Mouse (Mus musculus) macrophage (primary cell): ENCODE data around the gene Gucy2g. TPM values are rescaled to one million over a fixed set of nuclear protein-coding genes. Genes with fewer than 3 reads are reported as not detected.

Experiments used
- H3K27ac ChIP-seq: fragments of 350-480 bp; formaldehyde crosslinking; 2 replicates; pipeline ENCODE4 v1.9.0; 2021
- H3K36me3 ChIP-seq: fragments of 350-480 bp; formaldehyde crosslinking; 2 replicates; pipeline ENCODE4 v1.9.0; 2021; ENCODE audit errors: inconsistent target
- H3K4me3 ChIP-seq: fragments of 350-480 bp; formaldehyde crosslinking; 2 replicates; pipeline ENCODE4 v1.9.0; 2021; ENCODE audit errors: inconsistent target
- H3K79me2 ChIP-seq: fragments of 350-480 bp; formaldehyde crosslinking; 2 replicates; pipeline ENCODE4 v1.9.0; 2021; ENCODE audit errors: inconsistent target
- WGBS: methylation state at CpG from one replicate; pipeline ENCODE4 v1.1.7; 2026; ENCODE audit warnings: inconsistent platforms; ENCODE audit not compliant: missing documents; 5-methylcytosine and 5-hydroxymethylcytosine counted together
- polyA plus RNA-seq: library from polyadenylated mRNA; stranded (reverse); fragments of 250-400 nt; gene quantifications from 3 replicates; pipeline ENCODE4 v1.2.4, GENCODE M21; 2018; ENCODE audit warnings: inconsistent platforms

The Gucy2g gene
- polyA plus RNA-seq, 1 experiment from 2014 or later: not detected

DNA sequence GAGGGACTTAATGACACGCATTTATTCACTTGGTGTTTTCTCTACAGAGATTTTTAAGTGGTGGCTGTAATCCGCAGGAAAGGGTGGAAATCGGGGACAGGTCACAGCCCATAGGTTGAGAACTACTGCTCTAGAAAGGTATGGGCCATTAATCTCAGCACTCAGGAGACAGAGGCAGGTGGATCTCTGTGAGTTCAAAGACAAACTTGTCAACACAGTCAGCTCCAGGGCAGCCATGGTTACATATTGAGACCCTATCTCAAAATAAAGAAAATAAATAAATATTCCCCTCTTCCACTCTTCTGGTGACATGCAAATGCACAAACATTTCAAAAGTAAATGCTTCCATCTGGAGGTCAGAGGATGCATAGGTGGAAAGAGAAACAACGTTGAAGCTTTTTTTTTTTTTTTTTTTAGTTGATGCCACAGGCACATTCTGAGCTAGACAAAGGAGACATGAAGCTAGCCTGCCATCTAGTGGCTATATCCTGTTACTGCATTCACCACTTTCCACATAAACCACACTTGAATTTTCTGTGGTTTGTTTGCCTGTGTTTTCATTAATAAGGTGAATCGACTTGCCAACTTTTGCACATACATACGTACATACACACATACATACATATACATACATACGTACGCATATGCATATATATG is 34.4 kb downstream of the Gucy2g start:
- no peak overlapping the region for H3K27ac ChIP-seq
- WGBS: 44% methylated on average over 6 of the region's 8 CpGs

DNA sequence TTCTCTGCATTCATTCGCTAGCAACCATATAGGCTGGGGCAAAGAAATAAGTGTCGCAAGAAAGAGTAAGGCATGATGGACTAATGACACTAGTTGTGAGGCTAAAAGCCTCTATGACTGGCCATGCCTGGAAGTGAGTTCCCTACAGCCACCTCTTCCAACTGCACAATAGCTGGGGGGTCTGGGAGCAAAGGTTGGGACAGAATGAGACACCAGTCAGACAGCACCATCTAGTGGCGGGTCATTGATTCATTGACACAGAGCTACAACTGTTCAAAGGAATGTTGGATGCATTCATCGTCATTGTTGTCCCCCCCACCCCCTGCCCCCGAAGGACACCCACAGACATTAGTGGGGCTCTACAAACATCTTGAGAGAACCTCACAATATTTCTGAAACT is 42.7 kb downstream of the Gucy2g start:
- no peaks in the 10 kb centered on the region for H3K36me3 ChIP-seq
- WGBS: 38% methylated on average over 4 of the region's 5 CpGs
- H3K27ac ChIP-seq: no peak overlapping the region
- no peaks in the 10 kb centered on the region for H3K79me2 ChIP-seq
- H3K4me3 ChIP-seq: no peak overlapping the region

More for the DNA sequence above, 34.4 kb downstream of the Gucy2g start:
- Histone ChIP-seq H3K4me3 (no peak overlapping the region), H3K79me2 (no peaks in the 10 kb centered on the region), H3K36me3 (no peaks in the 10 kb centered on the region)

DNA sequence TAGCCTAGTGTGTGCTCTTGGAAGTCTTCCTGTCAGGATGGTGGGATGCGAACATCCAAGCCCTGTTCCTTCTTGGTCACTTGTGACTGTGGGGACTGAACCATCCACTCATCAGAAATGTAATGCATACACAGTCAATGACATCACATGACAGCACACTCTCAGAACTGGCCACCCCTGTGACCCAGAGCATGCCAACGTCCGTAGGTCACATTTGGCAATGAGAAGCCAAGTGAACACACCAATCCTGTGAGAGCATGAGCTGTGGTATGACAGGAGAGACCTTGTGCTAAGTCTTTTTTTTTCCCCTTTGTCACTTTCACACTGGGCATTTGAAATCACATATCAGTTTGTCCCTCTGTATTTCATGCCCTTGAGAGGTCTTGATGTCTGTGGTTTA is 45.5 kb downstream of the Gucy2g start:
- WGBS: 76% methylated on average over 3 of the region's 3 CpGs
- H3K4me3 ChIP-seq: no peak overlapping the region
- H3K27ac ChIP-seq: no peak overlapping the region
- no peaks in the 10 kb centered on the region for H3K79me2 ChIP-seq
- H3K36me3 ChIP-seq: no peaks in the 10 kb centered on the region

DNA sequence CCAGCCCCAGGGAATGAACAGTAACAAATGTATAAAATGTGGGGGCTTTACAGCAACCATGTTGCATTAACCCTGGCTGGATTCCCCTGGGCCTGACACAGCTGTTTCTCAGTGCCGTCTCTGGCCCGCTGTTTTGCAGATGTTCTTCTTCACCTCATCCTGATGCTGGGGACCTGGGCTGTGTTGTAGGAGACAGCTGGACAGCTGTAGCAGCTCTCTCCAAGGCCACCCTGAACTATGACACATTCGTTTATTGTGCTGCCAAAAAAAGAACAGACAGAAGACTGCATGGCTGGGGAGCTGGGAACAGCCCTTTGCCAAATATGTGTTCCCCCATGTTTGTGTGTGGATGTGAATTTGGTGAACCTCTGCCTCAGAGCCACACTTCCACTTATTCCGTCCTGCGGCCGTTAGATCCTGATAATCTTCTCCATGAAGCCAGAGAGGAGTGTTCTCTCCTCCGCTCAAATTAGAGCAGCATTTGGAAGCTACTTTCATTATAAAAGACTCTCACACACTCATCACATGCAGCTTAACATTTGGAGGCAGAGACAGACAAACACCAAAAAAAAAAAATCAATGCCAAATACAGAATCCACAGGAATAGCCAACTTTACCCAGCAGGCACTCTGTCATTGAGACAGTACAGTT is 46.4 kb downstream of the Gucy2g start:
- Histone ChIP-seq H3K4me3 (no peak overlapping the region), H3K79me2 (no peaks in the 10 kb centered on the region), H3K27ac (no peak overlapping the region), H3K36me3 (no peaks in the 10 kb centered on the region)
- WGBS: 83% methylated on average over 7 of the region's 7 CpGs

DNA sequence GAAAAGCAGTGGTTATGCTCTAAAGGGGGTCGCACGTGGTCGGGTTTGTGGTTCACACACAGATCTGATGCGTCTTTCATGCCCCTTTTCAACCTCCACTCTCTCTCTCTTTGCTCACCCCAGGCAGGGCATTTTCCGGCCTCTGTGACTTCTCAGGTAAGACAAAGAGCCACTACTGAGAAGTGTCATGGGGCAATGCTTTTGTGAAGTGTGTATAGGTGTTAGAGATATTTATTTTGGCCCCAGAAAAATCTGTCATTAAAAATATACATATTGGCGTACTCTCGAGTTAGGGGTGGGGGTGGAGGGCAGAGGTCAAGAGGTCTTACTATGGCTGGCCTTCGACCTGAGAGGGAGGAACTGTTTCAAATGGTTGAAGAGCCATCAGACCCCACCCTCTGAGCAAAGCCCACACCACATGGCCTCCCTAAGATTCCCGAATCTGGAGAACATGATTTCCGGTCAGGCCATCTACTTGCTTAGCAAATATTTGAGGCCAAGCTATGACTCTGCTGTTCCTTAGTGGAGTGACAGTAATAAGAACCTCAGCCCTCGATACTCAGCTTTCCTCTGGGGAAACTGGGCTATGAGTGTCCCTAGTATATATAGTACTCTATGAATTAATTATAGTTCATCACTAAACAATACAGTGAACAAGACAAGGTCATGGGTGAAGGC is 47.2 kb downstream of the Gucy2g start:
- Histone ChIP-seq H3K36me3 (no peaks in the 10 kb centered on the region), H3K4me3 (no peak overlapping the region), H3K27ac (no peak overlapping the region), H3K79me2 (no peaks in the 10 kb centered on the region)
- WGBS: 89% methylated on average over 11 of the region's 11 CpGs

DNA sequence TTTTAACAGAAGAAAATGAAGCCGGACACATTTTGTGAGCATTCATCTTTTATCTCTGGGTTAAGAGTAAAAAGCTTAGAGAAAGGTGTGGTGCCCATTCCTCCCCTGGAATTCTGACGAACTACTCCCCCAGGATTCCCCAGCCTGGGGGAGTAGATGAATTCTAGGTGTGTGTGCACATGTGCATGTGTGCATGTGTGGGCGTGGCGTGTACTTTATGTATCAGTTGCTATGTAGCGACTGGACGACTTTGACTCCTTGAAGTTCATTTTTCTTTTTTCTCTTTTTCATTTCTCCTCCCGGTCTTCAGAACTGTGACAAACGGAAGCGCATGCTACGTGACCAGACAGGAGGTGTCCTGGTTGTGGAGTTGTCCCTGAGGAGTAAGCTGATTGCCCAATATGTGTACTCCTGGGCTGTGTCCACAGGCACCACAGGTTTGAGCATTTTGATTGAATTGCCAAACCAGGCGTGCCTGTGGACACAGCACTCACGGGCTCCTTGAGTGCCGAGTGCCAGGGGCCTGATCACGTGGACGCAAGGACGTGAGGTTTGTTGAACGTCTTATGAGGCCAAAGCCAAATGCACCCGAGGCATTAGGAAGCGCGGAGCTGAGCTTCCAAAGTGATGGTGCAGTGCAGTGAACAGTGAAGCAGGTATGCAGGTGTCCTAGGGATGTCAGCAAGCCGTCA is 48.6 kb downstream of the Gucy2g start:
- Histone ChIP-seq H3K36me3 (no peaks in the 10 kb centered on the region), H3K4me3 (no peak overlapping the region), H3K27ac (no peak overlapping the region), H3K79me2 (no peaks in the 10 kb centered on the region)
- WGBS: 89% methylated on average over 21 of the region's 21 CpGs

DNA sequence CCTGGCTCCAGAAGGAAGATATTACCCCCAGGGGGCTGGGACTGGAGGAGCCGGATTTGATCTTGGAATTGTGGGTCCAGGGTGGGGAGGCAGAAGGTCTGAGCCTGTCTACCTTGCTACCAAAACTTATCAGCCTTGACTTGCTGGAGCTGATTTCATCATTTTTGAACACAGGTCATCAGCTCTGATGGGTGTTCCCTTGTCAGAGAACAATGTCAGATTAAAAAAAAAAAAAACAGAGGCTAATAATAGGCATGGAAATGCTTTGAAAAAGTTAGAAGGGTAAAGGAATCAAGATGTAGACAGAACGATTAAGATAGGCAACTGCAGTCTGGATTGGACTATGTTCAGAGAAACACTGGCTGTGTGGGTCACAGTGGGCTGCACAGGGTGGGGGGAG is 49.4 kb downstream of the Gucy2g start:
- Histone ChIP-seq H3K36me3 (no peaks in the 10 kb centered on the region), H3K79me2 (no peaks in the 10 kb centered on the region), H3K4me3 (no peak overlapping the region), H3K27ac (no peak overlapping the region)
- 55% methylated on average over 2 of the region's 2 CpGs for WGBS

DNA sequence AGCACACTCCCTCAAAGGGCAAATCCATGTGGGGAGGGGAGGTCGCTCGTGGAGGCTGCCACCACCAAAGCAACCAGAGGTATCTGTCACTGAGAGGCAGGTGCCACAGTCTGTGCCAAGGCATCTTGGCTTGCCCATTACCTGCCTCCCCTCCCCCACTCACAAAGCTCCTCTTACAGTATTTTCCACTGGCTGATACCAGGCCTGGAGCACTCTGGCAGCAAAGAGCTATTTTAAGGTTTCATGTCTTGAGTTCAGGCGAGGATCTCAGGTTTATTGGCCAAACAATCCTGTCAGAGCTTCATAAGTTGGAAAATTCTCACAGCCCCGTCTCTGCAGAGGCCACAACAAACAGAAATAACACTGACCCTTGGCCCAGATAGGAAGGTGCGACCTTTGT is 51.0 kb downstream of the Gucy2g start:
- Histone ChIP-seq H3K36me3 (no peaks in the 10 kb centered on the region), H3K4me3 (no peak overlapping the region), H3K79me2 (no peaks in the 10 kb centered on the region), H3K27ac (no peak overlapping the region)
- WGBS: 84% methylated on average over 5 of the region's 5 CpGs

DNA sequence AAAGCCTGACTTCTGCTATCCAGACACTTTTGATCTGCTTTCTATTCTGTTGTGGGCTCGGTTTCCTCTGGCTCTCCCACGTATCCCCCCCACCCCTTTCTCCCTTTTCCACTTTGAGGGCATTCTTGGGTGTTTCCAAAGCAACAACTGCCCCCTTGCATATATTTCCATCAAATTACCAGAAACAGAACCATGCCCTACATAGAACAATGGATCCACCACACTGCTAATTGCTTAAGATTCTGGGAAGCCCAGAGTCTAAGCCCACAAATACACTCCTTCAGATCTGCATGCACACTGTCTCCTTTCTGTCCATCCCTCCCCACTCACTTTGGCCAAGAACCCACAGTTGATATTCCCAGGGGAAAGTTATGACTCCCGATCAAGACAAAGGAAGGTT is 55.4 kb downstream of the Gucy2g start:
- 83% methylated on average over 2 of the region's 3 CpGs for WGBS
- no peaks in the 10 kb centered on the region for H3K79me2 ChIP-seq
- H3K4me3 ChIP-seq: no peak overlapping the region
- no peaks in the 10 kb centered on the region for H3K36me3 ChIP-seq
- H3K27ac ChIP-seq: no peak overlapping the region

DNA sequence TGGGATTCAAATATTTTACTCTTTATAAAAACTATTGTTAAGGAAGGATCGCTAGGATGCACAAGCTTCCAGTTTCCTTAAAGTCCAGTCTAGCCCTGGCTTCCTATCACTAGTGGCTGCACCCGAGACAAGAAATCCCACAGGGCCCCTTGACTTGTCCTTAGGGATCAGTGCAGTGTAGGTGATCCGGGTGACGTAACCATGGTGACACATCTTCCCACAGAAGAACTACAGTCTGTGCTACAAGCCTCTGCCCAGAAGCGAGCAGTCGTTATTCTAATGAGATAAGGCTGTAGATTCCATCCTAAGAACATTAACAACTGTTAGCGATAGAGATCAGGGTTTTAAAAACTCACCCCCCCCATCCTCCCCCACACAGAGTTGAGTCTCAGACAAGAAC is 56.0 kb downstream of the Gucy2g start:
- H3K4me3 ChIP-seq: no peak overlapping the region
- WGBS: 93% methylated on average over 7 of the region's 7 CpGs
- no peak overlapping the region for H3K27ac ChIP-seq
- no peaks in the 10 kb centered on the region for H3K79me2 ChIP-seq
- no peaks in the 10 kb centered on the region for H3K36me3 ChIP-seq

DNA sequence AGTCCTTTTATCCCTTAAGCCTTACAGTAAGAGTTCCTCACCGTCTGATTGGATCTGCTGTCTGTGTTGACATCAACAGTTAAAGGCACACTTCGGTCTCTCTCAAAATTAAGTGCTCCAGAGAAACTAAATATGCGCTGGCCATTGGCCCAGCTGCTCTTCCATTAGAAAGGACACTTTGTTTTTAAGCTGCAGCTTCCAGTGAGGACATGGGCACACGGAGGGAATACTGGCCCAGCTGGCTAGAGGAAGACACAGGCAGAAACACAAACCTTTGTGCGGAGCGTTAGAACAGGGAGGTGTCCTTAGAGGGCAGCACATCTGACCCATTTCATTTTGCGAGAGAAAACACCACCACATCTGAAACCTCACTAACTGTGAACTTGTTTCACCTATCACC is 56.6 kb downstream of the Gucy2g start:
- no peak overlapping the region for H3K4me3 ChIP-seq
- 88% methylated on average over 7 of the region's 7 CpGs for WGBS
- H3K27ac ChIP-seq: no peak overlapping the region
- H3K79me2 ChIP-seq: no peaks in the 10 kb centered on the region
- no peaks in the 10 kb centered on the region for H3K36me3 ChIP-seq

DNA sequence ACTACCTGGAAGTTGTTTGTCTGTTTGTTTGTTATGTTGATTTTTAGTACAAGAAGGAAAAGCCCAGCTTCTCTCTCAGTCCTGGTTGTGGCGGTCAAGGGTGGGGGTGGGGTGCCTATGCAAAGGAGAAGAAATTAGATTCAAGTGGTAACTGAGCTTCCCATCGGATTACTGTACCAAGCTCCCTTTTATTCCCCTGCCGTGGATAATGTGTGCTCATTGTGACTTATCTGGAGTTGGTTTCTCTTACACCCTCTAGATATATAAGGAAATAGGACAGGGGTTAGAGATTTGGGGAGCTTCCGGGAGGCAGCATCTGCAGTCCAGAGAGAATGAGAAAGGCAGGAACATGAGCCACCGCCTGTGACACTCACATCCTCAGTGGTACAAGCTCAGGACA is 60.6 kb downstream of the Gucy2g start, which contains the start of gene Tectb:
Tectb (plus strand) TSS at position 301 of the 400 bp plus-strand sequence.
- 88% methylated on average over 5 of the region's 5 CpGs for WGBS
- Histone ChIP-seq H3K4me3 (no peak within 1 kb of the TSS), H3K36me3 (no peaks in the 10 kb centered on the region), H3K27ac (no peak within 1 kb of the TSS), H3K79me2 (no peaks in the 10 kb centered on the region)

DNA sequence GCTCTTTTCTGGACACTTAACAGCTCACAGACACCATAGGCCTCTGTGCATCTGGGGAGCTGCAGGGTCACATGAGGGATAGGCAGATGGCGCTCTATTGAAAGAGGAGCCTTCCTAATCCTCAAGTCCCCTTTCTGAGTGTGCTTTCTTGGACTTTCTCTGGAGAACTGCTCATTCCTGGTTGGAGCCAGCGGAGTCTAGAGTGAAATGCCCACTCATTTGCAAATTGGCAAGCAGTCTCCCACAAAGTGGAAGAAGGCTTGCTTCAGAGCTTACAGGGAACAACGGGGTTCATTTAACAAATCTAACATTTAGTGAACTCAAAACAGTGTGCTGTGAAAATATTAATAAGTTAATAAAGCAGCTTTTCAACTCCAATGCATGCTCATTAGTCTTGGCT is 63.9 kb downstream of the Gucy2g start:
- H3K79me2 ChIP-seq: no peaks in the 10 kb centered on the region
- no peak overlapping the region for H3K4me3 ChIP-seq
- 95% methylated on average over 3 of the region's 3 CpGs for WGBS
- H3K27ac ChIP-seq: no peak overlapping the region
- no peaks in the 10 kb centered on the region for H3K36me3 ChIP-seq

DNA sequence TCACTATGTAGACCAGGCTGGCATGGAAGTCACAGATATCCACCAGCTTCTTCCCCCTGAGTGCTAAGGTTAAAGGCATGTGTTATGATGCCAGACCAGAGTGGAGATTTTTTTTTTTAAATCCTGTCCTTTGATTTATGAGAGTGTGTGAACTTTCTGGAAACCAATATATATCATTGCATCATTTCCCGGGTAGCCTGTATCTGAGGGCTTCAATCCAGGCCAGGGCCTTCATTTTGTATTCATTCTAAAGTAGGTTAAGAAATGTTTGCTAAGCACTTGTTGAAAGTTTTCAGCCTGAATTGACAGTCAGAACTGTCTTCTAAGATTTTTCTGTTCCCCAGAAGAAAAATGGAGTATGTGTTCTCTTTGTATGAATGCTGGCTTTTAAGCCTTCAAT is 69.5 kb downstream of the Gucy2g start:
- H3K4me3 ChIP-seq: no peak overlapping the region
- H3K36me3 ChIP-seq: no peaks in the 10 kb centered on the region
- 63% methylated on average over 1 of the region's 1 CpGs for WGBS

DNA sequence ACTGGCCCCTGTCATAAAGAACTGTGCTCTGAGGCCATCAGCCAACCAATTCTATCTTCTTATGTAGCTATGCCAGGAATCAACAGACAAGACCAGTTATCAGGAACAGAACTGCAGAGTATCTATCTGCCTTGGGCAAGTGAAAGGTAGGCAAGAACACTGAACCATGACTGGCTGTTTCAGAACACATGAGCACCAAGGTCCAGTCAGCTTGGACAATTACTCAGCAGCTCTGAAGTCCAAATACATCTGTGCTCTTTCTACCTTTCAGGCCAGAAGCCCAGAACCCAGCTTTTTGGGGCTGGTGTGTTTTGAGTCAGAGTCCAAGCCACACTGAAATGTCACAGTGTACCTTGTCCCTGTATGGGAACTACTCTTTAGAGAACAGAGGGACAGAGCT is 70.6 kb downstream of the Gucy2g start:
- Histone ChIP-seq H3K36me3 (no peaks in the 10 kb centered on the region), H3K79me2 (no peaks in the 10 kb centered on the region), H3K4me3 (no peak overlapping the region), H3K27ac (no peak overlapping the region)

More for the DNA sequence above, 69.5 kb downstream of the Gucy2g start:
- H3K27ac ChIP-seq: no peak overlapping the region
- no peaks in the 10 kb centered on the region for H3K79me2 ChIP-seq
